Mouse (Mus musculus): ENCODE results near the gene Fat2. TPM values are rescaled to one million over a fixed set of nuclear protein-coding genes. Genes with fewer than 3 reads are reported as not detected.

Gene Fat2
- polyA plus RNA-seq, 1 experiment from 2014 or later, result 0.03 TPM

- DNase-seq (ENCODE audit: low spot score, missing footprints) (no peak), ATAC-seq (ENCODE audit: low FRiP score) (no peak)
- Histone ChIP-seq H3K36me3 (ENCODE audit: control insufficient read depth, insufficient read depth, low read length) (no peaks in the 10 kb centered on the region), H3K27me3 (ENCODE audit: control insufficient read depth, insufficient read depth, low read length) (no peaks in the 10 kb centered on the region), H3K27ac (ENCODE audit: low read depth, low read length) (no peak overlapping the region), H3K4me2 (no peak overlapping the region), H3K9ac (ENCODE audit: low read length) (no peak overlapping the region), H3K9me3 (ENCODE audit: control insufficient read depth, low read length) (no peaks in the 10 kb centered on the region), H3K4me1 (ENCODE audit: control insufficient read depth, insufficient read depth, low read length) (no peaks in the 10 kb centered on the region), H3K4me3 (ENCODE audit: low read depth, low read length) (no peak overlapping the region)
- WGBS, result 84% methylated on average over 14 of the region's 14 CpGs
Measured at GRCm38 (mm10) chr11:55335314-55336076, 869 bp downstream of the Fat2 start.

GRCm38 (mm10) chr11:55334545-55334944 lies 1.8 kb downstream of the Fat2 start:
- ATAC-seq (ENCODE audit: low FRiP score), result no peak
- 92% methylated on average over 4 of the region's 4 CpGs for WGBS

GRCm38 (mm10) chr11:55334063-55334462 lies 2.3 kb downstream of the Fat2 start:
- Histone ChIP-seq H3K4me3 (ENCODE audit: low read depth, low read length) (no peak overlapping the region), H3K27ac (ENCODE audit: low read depth, low read length) (no peak overlapping the region), H3K4me2 (no peak overlapping the region), H3K4me1 (ENCODE audit: control insufficient read depth, insufficient read depth, low read length) (no peaks in the 10 kb centered on the region), H3K9me3 (ENCODE audit: control insufficient read depth, low read length) (no peaks in the 10 kb centered on the region), H3K9ac (ENCODE audit: low read length) (no peak overlapping the region), H3K27me3 (ENCODE audit: control insufficient read depth, insufficient read depth, low read length) (no peaks in the 10 kb centered on the region), H3K36me3 (ENCODE audit: control insufficient read depth, insufficient read depth, low read length) (no peaks in the 10 kb centered on the region)
- DNase-seq (ENCODE audit: low spot score, missing footprints) (no peak), ATAC-seq (ENCODE audit: low FRiP score) (no peak)
- WGBS, result 85% methylated on average over 6 of the region's 6 CpGs

More at GRCm38 (mm10) chr11:55334545-55334944, 1.8 kb downstream of the Fat2 start:
- Histone ChIP-seq H3K4me3 (ENCODE audit: low read depth, low read length) (no peak overlapping the region), H3K4me1 (ENCODE audit: control insufficient read depth, insufficient read depth, low read length) (no peaks in the 10 kb centered on the region), H3K27me3 (ENCODE audit: control insufficient read depth, insufficient read depth, low read length) (no peaks in the 10 kb centered on the region), H3K36me3 (ENCODE audit: control insufficient read depth, insufficient read depth, low read length) (no peaks in the 10 kb centered on the region), H3K4me2 (no peak overlapping the region), H3K9me3 (ENCODE audit: control insufficient read depth, low read length) (no peaks in the 10 kb centered on the region), H3K9ac (ENCODE audit: low read length) (no peak overlapping the region), H3K27ac (ENCODE audit: low read depth, low read length) (no peak overlapping the region)
- no peak for DNase-seq (ENCODE audit: low spot score, missing footprints)

DNA sequence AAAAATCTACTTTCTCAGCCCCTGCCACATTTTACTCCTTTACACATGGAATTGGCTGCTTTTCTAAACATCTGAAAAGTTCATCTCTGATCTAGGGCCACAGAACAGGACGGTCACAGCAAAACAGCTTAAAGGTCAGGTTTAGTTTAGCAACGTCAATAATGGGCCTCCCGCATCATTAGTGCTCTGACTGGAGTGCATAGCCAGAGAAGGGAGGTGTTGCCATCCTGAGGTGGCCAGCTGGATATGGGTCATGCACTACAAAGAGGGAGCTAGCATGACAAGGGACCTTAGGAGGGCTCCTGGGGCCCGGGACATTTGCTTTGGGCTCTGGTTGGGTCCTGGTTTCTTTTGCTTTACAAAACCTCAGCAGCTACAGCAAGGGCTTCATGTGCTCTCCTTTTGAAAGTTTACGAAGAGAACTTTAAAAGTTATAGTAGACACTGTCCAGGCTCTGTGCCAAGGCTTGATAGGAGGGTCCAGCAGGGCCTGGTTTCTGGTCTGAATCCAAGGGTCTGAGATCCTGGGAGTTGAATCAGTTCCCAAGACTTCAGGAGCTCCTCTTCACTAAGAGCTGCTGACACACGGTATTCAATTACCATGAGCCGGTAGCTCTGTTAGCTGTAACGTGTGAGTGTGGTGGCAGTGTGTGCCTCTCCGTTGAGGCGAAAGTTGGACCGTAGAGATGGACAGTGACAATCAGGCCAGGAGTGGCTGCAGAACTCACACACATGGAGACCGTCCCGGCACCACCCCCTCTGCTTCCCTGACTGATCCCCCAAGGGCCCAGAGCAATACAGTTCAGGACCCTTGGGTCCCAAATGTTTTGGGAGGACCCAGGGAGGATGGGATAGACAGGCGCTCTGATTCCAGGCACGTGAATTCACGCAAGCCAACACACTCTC lies 6.2 kb downstream of the Fat2 start:
- ATAC-seq (ENCODE audit: low FRiP score), result no peak
- 87% methylated on average over 16 of the region's 16 CpGs for WGBS

GRCm38 (mm10) chr11:55327558-55328409 lies 8.6 kb downstream of the Fat2 start:
- H3K4me3 ChIP-seq (ENCODE audit: low read depth, low read length), result no peak overlapping the region
- ATAC-seq (ENCODE audit: low FRiP score), result no peak

More for the DNA sequence above, 6.2 kb downstream of the Fat2 start:
- no peaks in the 10 kb centered on the region for H3K9me3 ChIP-seq (ENCODE audit: control insufficient read depth, low read length)
- H3K4me2 ChIP-seq, result no peak overlapping the region
- no peak overlapping the region for H3K9ac ChIP-seq (ENCODE audit: low read length)
- no peaks in the 10 kb centered on the region for H3K36me3 ChIP-seq (ENCODE audit: control insufficient read depth, insufficient read depth, low read length)
- no peak for DNase-seq (ENCODE audit: low spot score, missing footprints)
- H3K27me3 ChIP-seq (ENCODE audit: control insufficient read depth, insufficient read depth, low read length), result no peaks in the 10 kb centered on the region
- no peak overlapping the region for H3K4me3 ChIP-seq (ENCODE audit: low read depth, low read length)
- no peaks in the 10 kb centered on the region for H3K4me1 ChIP-seq (ENCODE audit: control insufficient read depth, insufficient read depth, low read length)
- no peak overlapping the region for H3K27ac ChIP-seq (ENCODE audit: low read depth, low read length)

DNA sequence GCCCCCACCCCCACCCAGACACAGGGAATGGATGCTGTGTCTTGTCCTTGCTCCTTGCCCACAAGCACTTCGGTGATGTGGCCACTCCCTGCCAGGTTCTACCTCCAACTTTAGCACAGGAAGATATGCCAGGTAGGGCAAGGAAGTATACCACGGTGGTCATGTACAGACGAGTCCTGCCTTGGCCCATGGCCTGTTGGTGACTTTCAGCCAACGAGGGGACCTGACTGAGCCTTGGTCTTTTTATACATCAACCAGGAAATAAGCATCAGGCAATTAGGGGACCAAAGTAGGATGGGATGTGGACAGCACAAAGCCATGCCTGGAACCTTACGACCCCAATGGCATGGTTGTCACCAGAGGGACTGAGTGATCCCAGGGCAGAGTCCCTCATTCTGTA lies 9.3 kb downstream of the Fat2 start:
- 85% methylated on average over 5 of the region's 5 CpGs for WGBS
- no peak overlapping the region for H3K9ac ChIP-seq (ENCODE audit: low read length)
- no peak overlapping the region for H3K4me3 ChIP-seq (ENCODE audit: low read depth, low read length)
- H3K27ac ChIP-seq (ENCODE audit: low read depth, low read length), result no peak overlapping the region
- no peak for ATAC-seq (ENCODE audit: low FRiP score)
- no peak overlapping the region for H3K4me2 ChIP-seq
- H3K9me3 ChIP-seq (ENCODE audit: control insufficient read depth, low read length), result no peaks in the 10 kb centered on the region
- no peaks in the 10 kb centered on the region for H3K4me1 ChIP-seq (ENCODE audit: control insufficient read depth, insufficient read depth, low read length)
- no peaks in the 10 kb centered on the region for H3K36me3 ChIP-seq (ENCODE audit: control insufficient read depth, insufficient read depth, low read length)
- H3K27me3 ChIP-seq (ENCODE audit: control insufficient read depth, insufficient read depth, low read length), result no peaks in the 10 kb centered on the region
- DNase-seq (ENCODE audit: low spot score, missing footprints), result no peak

More at GRCm38 (mm10) chr11:55327558-55328409, 8.6 kb downstream of the Fat2 start:
- WGBS, result 87% methylated on average over 9 of the region's 9 CpGs
- Histone ChIP-seq H3K36me3 (ENCODE audit: control insufficient read depth, insufficient read depth, low read length) (no peaks in the 10 kb centered on the region), H3K27ac (ENCODE audit: low read depth, low read length) (no peak overlapping the region), H3K9me3 (ENCODE audit: control insufficient read depth, low read length) (no peaks in the 10 kb centered on the region), H3K4me1 (ENCODE audit: control insufficient read depth, insufficient read depth, low read length) (no peaks in the 10 kb centered on the region), H3K9ac (ENCODE audit: low read length) (no peak overlapping the region), H3K27me3 (ENCODE audit: control insufficient read depth, insufficient read depth, low read length) (no peaks in the 10 kb centered on the region), H3K4me2 (no peak overlapping the region)
- DNase-seq (ENCODE audit: low spot score, missing footprints), result no peak

DNA sequence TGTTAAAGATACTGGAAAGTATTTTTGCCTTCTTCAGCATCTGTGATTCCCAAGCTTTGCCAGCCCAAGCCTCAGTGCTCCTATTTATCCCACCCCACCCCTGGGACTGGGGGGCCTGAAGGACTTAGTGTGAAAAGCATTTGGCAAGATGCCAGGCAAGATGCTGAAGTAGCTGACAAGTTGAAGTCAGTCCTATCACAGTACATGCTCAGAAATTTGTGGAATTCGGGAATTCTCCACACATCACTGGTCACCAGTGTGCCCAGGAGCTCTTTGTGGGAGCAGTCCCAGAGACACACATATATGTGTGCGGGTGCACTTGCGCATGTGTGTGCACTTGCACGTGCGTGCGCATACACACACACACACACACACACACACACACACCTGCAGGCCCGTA lies 10.2 kb downstream of the Fat2 start:
- H3K27me3 ChIP-seq (ENCODE audit: control insufficient read depth, insufficient read depth, low read length), result no peaks in the 10 kb centered on the region
- WGBS, result 89% methylated on average over 7 of the region's 7 CpGs
- H3K4me2 ChIP-seq, result no peak overlapping the region
- H3K9ac ChIP-seq (ENCODE audit: low read length), result no peak overlapping the region
- DNase-seq (ENCODE audit: low spot score, missing footprints) (no peak), ATAC-seq (ENCODE audit: low FRiP score) (no peak)
- no peaks in the 10 kb centered on the region for H3K9me3 ChIP-seq (ENCODE audit: control insufficient read depth, low read length)
- no peak overlapping the region for H3K27ac ChIP-seq (ENCODE audit: low read depth, low read length)
- no peaks in the 10 kb centered on the region for H3K4me1 ChIP-seq (ENCODE audit: control insufficient read depth, insufficient read depth, low read length)
- H3K4me3 ChIP-seq (ENCODE audit: low read depth, low read length), result no peak overlapping the region
- no peaks in the 10 kb centered on the region for H3K36me3 ChIP-seq (ENCODE audit: control insufficient read depth, insufficient read depth, low read length)

GRCm38 (mm10) chr11:55323854-55324253 lies 12.5 kb downstream of the Fat2 start:
- 78% methylated on average over 8 of the region's 8 CpGs for WGBS
- no peak for ATAC-seq (ENCODE audit: low FRiP score)
- no peak for DNase-seq (ENCODE audit: low spot score, missing footprints)

More at GRCm38 (mm10) chr11:55323854-55324253, 12.5 kb downstream of the Fat2 start:
- no peaks in the 10 kb centered on the region for H3K27me3 ChIP-seq (ENCODE audit: control insufficient read depth, insufficient read depth, low read length)
- H3K9me3 ChIP-seq (ENCODE audit: control insufficient read depth, low read length), result no peaks in the 10 kb centered on the region
- H3K9ac ChIP-seq (ENCODE audit: low read length), result no peak overlapping the region
- H3K4me3 ChIP-seq (ENCODE audit: low read depth, low read length), result no peak overlapping the region
- H3K4me1 ChIP-seq (ENCODE audit: control insufficient read depth, insufficient read depth, low read length), result no peaks in the 10 kb centered on the region
- no peak overlapping the region for H3K27ac ChIP-seq (ENCODE audit: low read depth, low read length)
- H3K36me3 ChIP-seq (ENCODE audit: control insufficient read depth, insufficient read depth, low read length), result no peaks in the 10 kb centered on the region
- no peak overlapping the region for H3K4me2 ChIP-seq

Measured in midbrain, embryonic 11.5 days (tissue).